Mouse (Mus musculus) yolk sac, embryonic 10.5 days (tissue): ENCODE results near the gene Olfr1367.
"Not testable (repeated sequence)": the region's sequence is repeated elsewhere in the genome, so short reads cannot be mapped to it uniquely, and the experiment has no call there.

Source experiments
- DNase-seq: peaks from one replicate; pipeline ENCODE4 v3.0.0-alpha.2; 2017; ENCODE audit warnings: low spot score

The Olfr1367 gene

GRCm38 (mm10) chr13:21396048-21396447 is 49.3 kb downstream of the Olfr1367 start:
- DNase-seq, result not testable (repeated sequence)

DNA sequence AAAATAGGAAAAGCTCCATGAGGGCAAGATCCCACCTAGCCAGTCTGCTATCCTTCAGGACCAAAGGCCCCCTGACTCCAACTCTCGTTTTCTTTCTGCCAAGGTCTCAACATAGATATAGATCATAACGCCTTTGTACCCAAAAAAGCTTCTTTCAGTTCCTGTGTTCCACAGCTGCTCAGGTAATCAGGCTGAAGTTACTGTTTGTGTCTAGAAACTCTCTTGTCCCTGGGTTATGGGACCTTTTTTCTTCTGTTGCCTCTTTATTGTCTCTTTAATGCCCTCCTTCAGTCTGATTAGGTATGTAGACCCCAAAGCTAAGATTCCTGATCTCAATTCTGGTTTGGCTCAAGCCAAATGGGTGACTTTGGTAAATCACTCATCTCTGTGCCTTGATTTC is 50.8 kb downstream of the Olfr1367 start:
- DNase-seq, result no peak
